Mouse (Mus musculus) ES-E14 (cell line): ENCODE results near the gene Dcaf17. TPM values are rescaled to one million over a fixed set of nuclear protein-coding genes. Genes with fewer than 3 reads are reported as not detected.

Experiments used
- DNase-seq: peaks from one replicate; pipeline ENCODE4 v3.0.0-alpha.2; 2013; ENCODE audit warnings: low read depth, low spot score
- H3K27ac ChIP-seq: 2 replicates; pipeline ENCODE4 v1.5.1; 2012; ENCODE audit warnings: low read depth, mild to moderate bottlenecking, low read length, moderate library complexity, mixed read lengths; ENCODE audit not compliant: poor library complexity, insufficient read depth, severe bottlenecking
- H3K36me3 ChIP-seq: 2 replicates; pipeline ENCODE4 v1.6.1; 2012; ENCODE audit warnings: mild to moderate bottlenecking, low read length, moderate library complexity, mixed read lengths; ENCODE audit not compliant: control insufficient read depth, poor library complexity, insufficient read depth, severe bottlenecking
- H3K4me1 ChIP-seq, 2 experiments: fragments of 150-350 bp in 1 of 2; sonication (generic) in 1 of 2; 2 replicates each; pipeline ENCODE4 v1.6.1; 2012; ENCODE audit warnings: low read length in 2 of 2, mild to moderate bottlenecking in 1 of 2, mixed read lengths in 1 of 2; ENCODE audit not compliant: control insufficient read depth in 2 of 2, insufficient read depth in 2 of 2, poor library complexity in 1 of 2
- H3K4me3 ChIP-seq, 2 experiments: fragments of 150-350 bp in 1 of 2; sonication (generic) in 1 of 2; 2 replicates each; pipeline ENCODE4 v1.5.1; 2012; ENCODE audit warnings: low read length in 2 of 2, low read depth in 1 of 2, mild to moderate bottlenecking in 1 of 2, mixed read lengths in 1 of 2; ENCODE audit not compliant: insufficient read depth in 1 of 2, poor library complexity in 1 of 2, severe bottlenecking in 1 of 2
- H3K9ac ChIP-seq: 2 replicates; pipeline ENCODE4 v1.6.1; 2012; ENCODE audit warnings: low read depth, mild to moderate bottlenecking, low read length, mixed read lengths; ENCODE audit not compliant: poor library complexity, insufficient read depth, severe bottlenecking
- H3K9me3 ChIP-seq: fragments of 150-350 bp; sonication (generic); 2 replicates; pipeline ENCODE4 v1.6.1; 2012; ENCODE audit warnings: low read depth, mild to moderate bottlenecking, low read length; ENCODE audit not compliant: control insufficient read depth, insufficient read depth
- CHD2 ChIP-seq: IDR thresholded peaks from 2 replicates; pipeline ENCODE4 v1.6.1; 2014; ENCODE audit warnings: mild to moderate bottlenecking, low read depth, low read length, inconsistent platforms
- HCFC1 ChIP-seq: IDR thresholded peaks from 2 replicates; pipeline ENCODE4 v1.6.1; 2012; ENCODE audit warnings: low read length, inconsistent platforms, borderline replicate concordance; ENCODE audit not compliant: insufficient read depth
- MAFK ChIP-seq: IDR thresholded peaks from 2 replicates; pipeline ENCODE4 v1.6.1; 2014; ENCODE audit warnings: mild to moderate bottlenecking, low read depth, low read length, inconsistent platforms; ENCODE audit not compliant: insufficient read depth
- ZC3H11A ChIP-seq: IDR thresholded peaks from 2 replicates; pipeline ENCODE4 v1.6.1; 2012; ENCODE audit warnings: low read depth, mild to moderate bottlenecking, inconsistent platforms, low read length, borderline replicate concordance
- ZNF384 ChIP-seq: IDR thresholded peaks from 2 replicates; pipeline ENCODE4 v1.6.1; 2012; ENCODE audit warnings: low read depth, low read length, inconsistent platforms
- in situ Hi-C, 2 experiments: fragments of 600-800 bp; cut with MboI; formaldehyde crosslinking; loops; one replicate each; pipeline ENCODE4 v1.15.1; 2025; ENCODE audit warnings: low sequenced_read_pairs in 2 of 2, inconsistent platforms in 1 of 2; ENCODE audit not compliant: unreplicated experiment in 2 of 2
- total RNA-seq: library from RNA; depleted of rRNA; stranded (reverse); fragments of 300-350 nt; gene quantifications from 2 replicates; pipeline ENCODE4 v1.2.3, GENCODE M21; 2012

The Dcaf17 gene
- total RNA-seq, 1 experiment = 20.0 TPM

- Histone ChIP-seq H3K36me3 (no peaks in the 10 kb centered on the region; the same call in 1 of the 2 replicates), H3K27ac (no peak overlapping the region), H3K4me3 (no peak overlapping the region), H3K9ac (no peak overlapping the region), H3K9me3 (no peaks in the 10 kb centered on the region), H3K4me1 (peaks cover 2 to 3% of the 10 kb centered on the region in 2 experiments; a peak in 1 of 4 replicates)
- no peak for DNase-seq
- in situ Hi-C loops = no loop called here
- TF ChIP-seq CHD2 (no peak), HCFC1 (no peak), MAFK (no peak), ZC3H11A (no peak), ZNF384 (no peak)
These were observed 22.9 kb upstream of the Dcaf17 start for GRCm38 (mm10) chr2:71031973-71032794.

GRCm38 (mm10) chr2:71033014-71033413 lies 22.1 kb upstream of the Dcaf17 start:
- no peaks in the 10 kb centered on the region for H3K9me3 ChIP-seq
- H3K4me1 ChIP-seq = peaks cover 0 to 2% of the 10 kb centered on the region in 2 experiments; a peak in 1 of 4 replicates
- no peak overlapping the region for H3K4me3 ChIP-seq
- TF ChIP-seq MAFK (no peak), ZC3H11A (no peak), HCFC1 (no peak), CHD2 (no peak), ZNF384 (no peak)
- H3K9ac ChIP-seq = no peak overlapping the region
- no peak overlapping the region for H3K27ac ChIP-seq
- DNase-seq = no peak
- in situ Hi-C loops = no loop called here
- no peaks in the 10 kb centered on the region; the same call in 1 of the 2 replicates for H3K36me3 ChIP-seq

GRCm38 (mm10) chr2:71033987-71034386 lies 21.1 kb upstream of the Dcaf17 start:
- peaks cover 0 to 2% of the 10 kb centered on the region in 2 experiments; a peak in 1 of 4 replicates for H3K4me1 ChIP-seq
- TF ChIP-seq MAFK (no peak), ZC3H11A (no peak), ZNF384 (no peak), CHD2 (no peak), HCFC1 (no peak)
- no peak overlapping the region for H3K4me3 ChIP-seq
- H3K36me3 ChIP-seq = no peaks in the 10 kb centered on the region; the same call in 1 of the 2 replicates
- no peak for DNase-seq
- H3K9me3 ChIP-seq = no peaks in the 10 kb centered on the region
- no peak overlapping the region for H3K27ac ChIP-seq
- H3K9ac ChIP-seq = no peak overlapping the region
- in situ Hi-C loops = no loop called here

GRCm38 (mm10) chr2:71037447-71037846 lies 17.7 kb upstream of the Dcaf17 start:
- peaks cover 0 to 4% of the 10 kb centered on the region in 2 experiments; a peak in 1 of 4 replicates for H3K4me1 ChIP-seq
- H3K36me3 ChIP-seq = no peaks in the 10 kb centered on the region
- in situ Hi-C loops = no loop called here
- H3K27ac ChIP-seq = no peak overlapping the region
- TF ChIP-seq ZC3H11A (no peak), HCFC1 (no peak), MAFK (no peak), CHD2 (no peak), ZNF384 (no peak)
- H3K9ac ChIP-seq = no peak overlapping the region
- DNase-seq = no peak
- H3K4me3 ChIP-seq = no peak overlapping the region
- H3K9me3 ChIP-seq = no peaks in the 10 kb centered on the region
